Mouse (Mus musculus) right cerebral cortex, postnatal 25 days (tissue): ENCODE data around the gene Gm19668.
"Not testable (repeated sequence)": the region's sequence is repeated elsewhere in the genome, so short reads cannot be mapped to it uniquely, and the experiment has no call there.

ENCODE experiments used
- DNase-seq: peaks from one replicate; pipeline ENCODE4 v3.0.0; 2022

Gene Gm19668

GRCm38 (mm10) chr10:77769727-77770126 is 29.2 kb downstream of the Gm19668 start:
- no peak for DNase-seq

- not testable (repeated sequence) for DNase-seq
Measured at GRCm38 (mm10) chr10:77759582-77759981, 39.4 kb downstream of the Gm19668 start, which contains the start of gene Gm3233. TSS of gene Gm3233 (minus strand) at chr10:77759682.

- no peak for DNase-seq
Measured at GRCm38 (mm10) chr10:77753448-77753847, 45.5 kb downstream of the Gm19668 start.

- not testable (repeated sequence) for DNase-seq
Measured at GRCm38 (mm10) chr10:77752312-77752711, 46.6 kb downstream of the Gm19668 start.

GRCm38 (mm10) chr10:77751254-77751653 is 47.7 kb downstream of the Gm19668 start, which contains the start of gene Gm9736:
TSS of gene Gm9736 (minus strand) at chr10:77751354.
- not testable (repeated sequence) for DNase-seq

- not testable (repeated sequence) for DNase-seq
Measured at GRCm38 (mm10) chr10:77750686-77751085, 48.2 kb downstream of the Gm19668 start.
